8 mouse cellular contexts compared by ENCODE assay signal in the genomic region with DNA sequence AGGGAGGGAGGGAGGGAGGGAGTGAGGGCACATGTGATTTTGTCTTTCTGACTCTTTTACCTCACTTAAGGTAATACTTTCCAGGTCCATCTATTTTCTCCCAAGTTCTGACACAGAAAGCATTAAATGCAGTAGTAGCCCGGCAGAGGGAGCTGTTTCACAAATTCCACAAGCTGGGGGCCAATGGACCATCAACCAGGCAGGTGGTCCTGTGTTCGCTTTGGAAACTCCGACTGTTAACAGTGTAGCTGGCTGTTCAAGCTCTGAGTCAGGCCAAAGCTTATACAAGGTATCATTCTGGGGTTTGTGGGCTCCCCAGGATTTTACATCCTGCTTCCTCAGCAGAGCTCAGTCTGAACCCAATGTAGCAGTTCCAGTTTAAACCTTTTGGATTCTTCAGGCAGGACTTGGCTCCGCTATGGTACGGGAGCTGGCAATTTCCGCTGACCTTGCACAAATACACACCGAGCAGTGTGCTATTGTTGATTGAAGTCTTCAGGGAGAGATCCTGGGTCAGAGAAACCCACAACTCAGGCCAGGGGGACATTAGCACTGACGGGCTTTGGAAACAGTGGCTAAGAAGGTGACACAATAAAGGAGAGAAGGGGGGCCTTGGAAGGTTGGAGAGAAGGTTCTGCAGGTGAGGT.
DNase-seq lines count a peak whose midpoint lies in the region; ATAC-seq and TF ChIP-seq lines count a peak whose summit lies in the region.

No protein-coding gene starts in this region.

- H3K4me2 ChIP-seq in hindbrain, embryonic 13.5 days: no peak overlapping the region

- no peak overlapping the region for H3K9ac ChIP-seq in hindbrain, embryonic 13.5 days
- no peak overlapping the region for H3K9ac ChIP-seq in MEL (ENCODE audit: control insufficient read depth, low read depth, low read length, poor library complexity, severe bottlenecking)

- no peaks in the 10 kb centered on the region for H3K9me3 ChIP-seq in hindbrain, embryonic 10.5 days
- no peaks in the 10 kb centered on the region for H3K9me3 ChIP-seq in hindbrain, embryonic 13.5 days
- no peaks in the 10 kb centered on the region for H3K9me3 ChIP-seq in MEL (replicated peaks; ENCODE audit: insufficient read depth, low read length)
- no peaks in the 10 kb centered on the region for H3K9me3 ChIP-seq in heart, embryonic 10.5 days

- no peak overlapping the region for H3K4me3 ChIP-seq in hindbrain, embryonic 10.5 days
- no peak overlapping the region for H3K4me3 ChIP-seq in hindbrain, embryonic 13.5 days
- H3K4me3 ChIP-seq in MEL (ENCODE audit: control insufficient read depth in 1 of 2, insufficient read depth in 1 of 2, low read depth in 2 of 2, low read length in 2 of 2): no peak overlapping the region
- no peak overlapping the region for H3K4me3 ChIP-seq in heart, embryonic 10.5 days

- DNase-seq in hindbrain, embryonic 10.5 days (ENCODE audit: low spot score): peak; percentile 76
- peak; percentile 39 for DNase-seq in MEL (ENCODE audit: low read depth, low spot score)
- DNase-seq in cerebellum, postnatal 4 days (ENCODE audit: low spot score in 2 of 2): peak; percentile 51 to 64
- DNase-seq in heart, embryonic 10.5 days (ENCODE audit: low spot score): peak; percentile 86
- peak; percentile 76 for DNase-seq in left cerebral cortex, postnatal 4 days
- DNase-seq in retina, embryonic 14.5 days (ENCODE audit: low spot score): peak; percentile 89

- TF ChIP-seq CTCF in MEL (IDR thresholded peaks at IDR 0.05 in 2 of 3, conservative IDR thresholded peaks at IDR 0.05 in 1 of 3; ENCODE audit: control insufficient read depth in 1 of 3, insufficient read depth in 1 of 3, low read depth in 2 of 3, low read length in 3 of 3, poor library complexity in 1 of 3, severe bottlenecking in 1 of 3): peak; percentile 39 to 68 (median 61)

- ATAC-seq in hindbrain, embryonic 13.5 days (ENCODE audit: low FRiP score): no peak
- ATAC-seq in erythroid progenitor cell, adult 5-6 weeks (replicated peaks; ENCODE audit: low FRiP score, poor library complexity, severe bottlenecking): no peak

- peak; percentile 45 for TF ChIP-seq RAD21 in MEL (IDR thresholded peaks at IDR 0.05; ENCODE audit: low read depth, low read length)

- peaks cover 15% of the 10 kb centered on the region for H3K4me1 ChIP-seq in hindbrain, embryonic 10.5 days (replicated peaks)
- H3K4me1 ChIP-seq in hindbrain, embryonic 13.5 days (replicated peaks): peaks cover 21% of the 10 kb centered on the region
- H3K4me1 ChIP-seq in MEL (ENCODE audit: control insufficient read depth in 1 of 2, insufficient read depth in 2 of 2, low read length in 2 of 2): no peaks in the 10 kb centered on the region
- H3K4me1 ChIP-seq in heart, embryonic 10.5 days: peaks cover 18% of the 10 kb centered on the region

- H3K36me3 ChIP-seq in hindbrain, embryonic 10.5 days: no peaks in the 10 kb centered on the region
- H3K36me3 ChIP-seq in hindbrain, embryonic 13.5 days: no peaks in the 10 kb centered on the region
- H3K36me3 ChIP-seq in MEL (ENCODE audit: control insufficient read depth in 1 of 2, insufficient read depth in 2 of 2, low read length in 2 of 2): no peaks in the 10 kb centered on the region
- H3K36me3 ChIP-seq in heart, embryonic 10.5 days: no peaks in the 10 kb centered on the region

- TF ChIP-seq POLR2A in MEL (IDR thresholded peaks at IDR 0.05; ENCODE audit: control insufficient read depth in 1 of 2, insufficient read depth in 1 of 2, low read depth in 1 of 2, low read length in 2 of 2, poor library complexity in 1 of 2): no peak

- no peaks in the 10 kb centered on the region for H3K79me2 ChIP-seq in MEL (ENCODE audit: control insufficient read depth, insufficient read depth, low read length, poor library complexity)

- 49% methylated on average over 8 of the region's 8 CpGs for WGBS in hindbrain, embryonic 10.5 days
- WGBS in hindbrain, embryonic 13.5 days: 42% methylated on average over 8 of the region's 8 CpGs
- WGBS in heart, embryonic 10.5 days: 44% methylated on average over 8 of the region's 8 CpGs

- no peak for TF ChIP-seq EP300 in MEL (IDR thresholded peaks at IDR 0.05; ENCODE audit: low read depth in 1 of 2, low read length in 2 of 2)

- intact Hi-C loops in left cerebral cortex, postnatal 4 days (cut with DNase I): no loop called here

- H3K27me3 ChIP-seq in hindbrain, embryonic 10.5 days (ENCODE audit: insufficient read depth, poor library complexity, severe bottlenecking): peaks cover 20% of the 10 kb centered on the region
- peaks cover 13% of the 10 kb centered on the region; the same call in 1 of the 2 replicates for H3K27me3 ChIP-seq in hindbrain, embryonic 13.5 days
- peaks cover 1 to 12% of the 10 kb centered on the region in 2 experiments for H3K27me3 ChIP-seq in MEL (ENCODE audit: control insufficient read depth in 1 of 2, insufficient read depth in 2 of 2, low read length in 2 of 2)
- peaks cover 50% of the 10 kb centered on the region for H3K27me3 ChIP-seq in heart, embryonic 10.5 days (ENCODE audit: insufficient read depth, poor library complexity, severe bottlenecking)

- no peak overlapping the region for H3K27ac ChIP-seq in hindbrain, embryonic 10.5 days
- H3K27ac ChIP-seq in hindbrain, embryonic 13.5 days: no peak overlapping the region
- H3K27ac ChIP-seq in MEL (ENCODE audit: control insufficient read depth, low read depth, low read length): no peak overlapping the region
- no peak overlapping the region for H3K27ac ChIP-seq in heart, embryonic 10.5 days

TF ChIP-seq in MEL, 35 proteins besides CTCF, POLR2A, EP300 and RAD21:
- peak; percentile 37; the same call in 1 of the 2 replicates for TF ChIP-seq ZC3H11A (IDR thresholded peaks at IDR 0.05; ENCODE audit: low read depth, low read length)
- no peak for TF ChIP-seq MAFK (IDR thresholded peaks at IDR 0.05; ENCODE audit: borderline replicate concordance, low read depth, low read length)
- peak; percentile 81 for TF ChIP-seq SMC3 (IDR thresholded peaks at IDR 0.05; ENCODE audit: low read depth, low read length)

Comparison
In these comparisons a context has a peak if more than half of its experiments do, and no peak if none do; other contexts are left out.
1. DNase-seq: peak in every context shown above with its lines; median percentile 89 in retina, embryonic 14.5 days; 86 in heart, embryonic 10.5 days; 76 in hindbrain, embryonic 10.5 days; 76 in left cerebral cortex, postnatal 4 days; 58 in cerebellum, postnatal 4 days; 39 in MEL.